Mouse (Mus musculus): ENCODE data around the gene Cxcr4. TPM values are rescaled to one million over a fixed set of nuclear protein-coding genes. Genes with fewer than 3 reads are reported as not detected.

Cxcr4 gene
- total RNA-seq (2015) (507 and 516 TPM in 2 replicates), total RNA-seq (2017) (307 and 321 TPM in 2 replicates)

- ATAC-seq (ENCODE audit: poor library complexity, severe bottlenecking): peak; percentile 57
These were observed at the start of gene Cxcr4 for GRCm38 (mm10) chr1:128592211-128592741. TSS of gene Cxcr4 (minus strand) at chr1:128592293.

GRCm38 (mm10) chr1:128639707-128640107 is 47.6 kb upstream of the Cxcr4 start:
- ATAC-seq (ENCODE audit: poor library complexity, severe bottlenecking): no peak

GRCm38 (mm10) chr1:128637230-128637740 is 45.2 kb upstream of the Cxcr4 start:
- no peak for ATAC-seq (ENCODE audit: poor library complexity, severe bottlenecking)

- no peak for ATAC-seq (ENCODE audit: poor library complexity, severe bottlenecking)
These were observed 44.5 kb upstream of the Cxcr4 start for GRCm38 (mm10) chr1:128636258-128637229.

- peak; percentile 77 for ATAC-seq (ENCODE audit: poor library complexity, severe bottlenecking)
These were observed 41.8 kb upstream of the Cxcr4 start for GRCm38 (mm10) chr1:128633711-128634379.

GRCm38 (mm10) chr1:128632522-128632921 is 40.4 kb upstream of the Cxcr4 start:
- no peak for ATAC-seq (ENCODE audit: poor library complexity, severe bottlenecking)

GRCm38 (mm10) chr1:128626144-128626678 is 34.1 kb upstream of the Cxcr4 start:
- peak; percentile 54 for ATAC-seq (ENCODE audit: poor library complexity, severe bottlenecking)

- ATAC-seq (ENCODE audit: poor library complexity, severe bottlenecking): no peak
These were observed 31.4 kb upstream of the Cxcr4 start for GRCm38 (mm10) chr1:128623594-128623887.

GRCm38 (mm10) chr1:128622867-128623593 is 30.9 kb upstream of the Cxcr4 start:
- peak; percentile 73 for ATAC-seq (ENCODE audit: poor library complexity, severe bottlenecking)

GRCm38 (mm10) chr1:128617654-128618310 is 25.7 kb upstream of the Cxcr4 start:
- no peak for ATAC-seq (ENCODE audit: poor library complexity, severe bottlenecking)

GRCm38 (mm10) chr1:128616586-128616985 is 24.5 kb upstream of the Cxcr4 start:
- no peak for ATAC-seq (ENCODE audit: poor library complexity, severe bottlenecking)

- ATAC-seq (ENCODE audit: poor library complexity, severe bottlenecking): peak; percentile 23; the same call in 1 of the 2 replicates
These were observed 23.3 kb upstream of the Cxcr4 start for GRCm38 (mm10) chr1:128615459-128615806.

GRCm38 (mm10) chr1:128614653-128615458 is 22.8 kb upstream of the Cxcr4 start:
- peak; percentile 71 for ATAC-seq (ENCODE audit: poor library complexity, severe bottlenecking)

- peak; percentile 82 for ATAC-seq (ENCODE audit: poor library complexity, severe bottlenecking)
These were observed 16.0 kb upstream of the Cxcr4 start for GRCm38 (mm10) chr1:128608119-128608518.

- ATAC-seq (ENCODE audit: poor library complexity, severe bottlenecking): no peak
These were observed 15.3 kb upstream of the Cxcr4 start for GRCm38 (mm10) chr1:128607423-128607822.

GRCm38 (mm10) chr1:128605794-128606193 is 13.7 kb upstream of the Cxcr4 start:
- ATAC-seq (ENCODE audit: poor library complexity, severe bottlenecking): peak; percentile 58

- ATAC-seq (ENCODE audit: poor library complexity, severe bottlenecking): no peak
These were observed 10.7 kb upstream of the Cxcr4 start for GRCm38 (mm10) chr1:128602688-128603385.

GRCm38 (mm10) chr1:128602018-128602687 is 10.1 kb upstream of the Cxcr4 start:
- ATAC-seq (ENCODE audit: poor library complexity, severe bottlenecking): no peak

Measured in megakaryocyte, adult 5-6 weeks (primary cell).